Mouse (Mus musculus): ENCODE measurements around the gene Ttc9b.

Gene Ttc9b

GRCm38 (mm10) chr7:27687836-27688235, 34.1 kb downstream of the Ttc9b start:
- no peak for ATAC-seq (ENCODE audit: low TSS enrichment)

GRCm38 (mm10) chr7:27688246-27688788, 34.6 kb downstream of the Ttc9b start:
- ATAC-seq (ENCODE audit: low TSS enrichment), result no peak

- peak; percentile 97 for ATAC-seq (ENCODE audit: low TSS enrichment)
Measured at GRCm38 (mm10) chr7:27688815-27689612, 35.3 kb downstream of the Ttc9b start, which contains the start of gene Zfp607b. Gene Zfp607b, plus strand, starts transcription at chr7:27689340.

- ATAC-seq (ENCODE audit: low TSS enrichment), result no peak
Measured at GRCm38 (mm10) chr7:27691076-27691475, 37.4 kb downstream of the Ttc9b start.

- ATAC-seq (ENCODE audit: low TSS enrichment), result no peak
Measured at GRCm38 (mm10) chr7:27696711-27697110, 43.0 kb downstream of the Ttc9b start.

Measured in frontal cortex, adult (tissue).